ENCODE assay signal across 17 mouse cellular contexts in the genomic region with DNA sequence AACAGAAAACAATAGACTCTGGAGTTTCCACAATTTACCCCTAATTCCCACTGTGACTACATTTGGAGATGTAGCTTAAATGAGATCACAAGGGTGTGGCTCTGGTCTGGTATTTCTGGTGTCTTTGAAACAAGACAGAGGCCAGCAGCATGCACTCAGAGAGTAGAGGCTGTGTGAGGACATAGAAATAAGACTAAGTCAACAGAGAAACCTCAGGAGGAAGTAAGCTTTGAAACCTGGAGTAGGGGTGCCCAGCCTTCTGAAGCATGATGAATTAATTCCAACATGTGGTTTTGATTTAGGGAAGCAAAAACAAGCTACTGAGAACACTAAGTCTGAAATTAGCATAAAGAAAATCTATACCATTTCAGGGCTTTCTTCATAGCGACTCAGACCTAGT.
DNase-seq lines count a peak whose midpoint lies in the region; ATAC-seq and TF ChIP-seq lines count a peak whose summit lies in the region.
"Had no signal": no experiment of that assay in that cellular context is flagged by ENCODE, and none has a peak within 500 bp of the region (broad histone marks: within the 10 kb centered on the region; RNA-seq: fewer than 3 reads in every experiment).

No protein-coding gene starts in this region.

- no peak for TF ChIP-seq EP300 in stomach, postnatal 0 days (optimal IDR thresholded peaks at IDR 0.05)

- ATAC-seq in common myeloid progenitor, adult 5-6 weeks (replicated peaks; ENCODE audit: low read depth, poor library complexity, severe bottlenecking) = peak; percentile 90
- ATAC-seq in hematopoietic stem cell, adult 5-6 weeks (replicated peaks in 1 of 2; ENCODE audit: insufficient read depth in 1 of 2, low FRiP score in 2 of 2, low TSS enrichment in 1 of 2, low read depth in 1 of 2, poor library complexity in 2 of 2, severe bottlenecking in 2 of 2) = peak; percentile 77 to 93
- ATAC-seq in stomach, postnatal 0 days (ENCODE audit: low FRiP score, low TSS enrichment) = no peak
- ATAC-seq: forebrain, embryonic 15.5 days; intestine, embryonic 15.5 days had no signal

- H3K27me3 ChIP-seq in stomach, postnatal 0 days (ENCODE audit: control insufficient read depth, insufficient read depth, low read length) = no peaks in the 10 kb centered on the region
- H3K27me3 ChIP-seq: forebrain, embryonic 15.5 days; intestine, embryonic 15.5 days; megakaryocyte, embryonic 14.5 days; neural tube, embryonic 12.5 days had no signal

- no peak overlapping the region for H3K4me2 ChIP-seq in stomach, postnatal 0 days (replicated peaks; ENCODE audit: low read depth)
- H3K4me2 ChIP-seq: forebrain, embryonic 15.5 days; intestine, embryonic 15.5 days; lung, embryonic 14.5 days; neural tube, embryonic 12.5 days had no signal

- no peaks in the 10 kb centered on the region for H3K4me1 ChIP-seq in stomach, postnatal 0 days (replicated peaks; ENCODE audit: control insufficient read depth, insufficient read depth)
- H3K4me1 ChIP-seq: forebrain, embryonic 15.5 days; intestine, embryonic 15.5 days; megakaryocyte, embryonic 14.5 days; neural tube, embryonic 12.5 days had no signal

- no peak for TF ChIP-seq CTCF in gastrocnemius, adult 2 months (IDR thresholded peaks at IDR 0.05)
- no peak for TF ChIP-seq CTCF in stomach, postnatal 0 days (IDR thresholded peaks at IDR 0.05; ENCODE audit: low read depth)
- TF ChIP-seq CTCF in left cerebral cortex, adult 2 months (IDR thresholded peaks at IDR 0.05) = no peak

- 65% methylated on average over 1 of the region's 1 CpGs for WGBS in stomach, postnatal 0 days

- DNase-seq in gastrocnemius, adult 2 months = no peak
- DNase-seq in gastrocnemius, postnatal 36 days = no peak
- peak; percentile 63 for DNase-seq in 3T3-L1 (ENCODE audit: low read depth, low spot score)
- DNase-seq in layer of hippocampus, adult 11-12 months (ENCODE audit: low spot score) = no peak
- no peak for DNase-seq in stomach, postnatal 0 days (ENCODE audit: low spot score)
- no peak for DNase-seq in left cerebral cortex, adult 2 months (ENCODE audit: extremely low spot score in 1 of 2, low spot score in 2 of 2)
- DNase-seq: adrenal gland, postnatal 14 days; cerebellum, postnatal 25 days; lung, embryonic 14.5 days; retina, postnatal 1 day had no signal

- no peak overlapping the region for H3K4me3 ChIP-seq in gastrocnemius, adult 2 months
- no peak overlapping the region for H3K4me3 ChIP-seq in stomach, postnatal 0 days (ENCODE audit: low read depth, low read length)
- no peak overlapping the region for H3K4me3 ChIP-seq in left cerebral cortex, adult 2 months
- H3K4me3 ChIP-seq: erythroblast, embryonic 14.5 days; forebrain, embryonic 15.5 days; intestine, embryonic 15.5 days; megakaryocyte, embryonic 14.5 days; neural tube, embryonic 12.5 days had no signal

- peak overlapping the region; percentile 63 for H3K27ac ChIP-seq in gastrocnemius, adult 2 months
- no peak overlapping the region for H3K27ac ChIP-seq in stomach, postnatal 0 days (replicated peaks)
- no peak overlapping the region for H3K27ac ChIP-seq in left cerebral cortex, adult 2 months
- H3K27ac ChIP-seq: forebrain, embryonic 15.5 days; intestine, embryonic 15.5 days; neural tube, embryonic 12.5 days had no signal

- no peaks in the 10 kb centered on the region for H3K9me3 ChIP-seq in stomach, postnatal 0 days (ENCODE audit: control insufficient read depth, low read length)
- H3K9me3 ChIP-seq: forebrain, embryonic 15.5 days; intestine, embryonic 15.5 days; megakaryocyte, embryonic 14.5 days; neural tube, embryonic 12.5 days had no signal

- no peak overlapping the region for H3K9ac ChIP-seq in stomach, postnatal 0 days (ENCODE audit: low read length)
- H3K9ac ChIP-seq: forebrain, embryonic 15.5 days; intestine, embryonic 15.5 days; lung, embryonic 14.5 days; neural tube, embryonic 12.5 days had no signal

- no peaks in the 10 kb centered on the region for H3K36me3 ChIP-seq in stomach, postnatal 0 days (ENCODE audit: control insufficient read depth, insufficient read depth, low read length)
- H3K36me3 ChIP-seq: forebrain, embryonic 15.5 days; intestine, embryonic 15.5 days; neural tube, embryonic 12.5 days had no signal

- intact Hi-C loops in gastrocnemius, adult 2 months (cut with DNase I) = no loop called here
- intact Hi-C loops in gastrocnemius, postnatal 36 days (cut with DNase I) = no loop called here
- intact Hi-C loops in left cerebral cortex, adult 2 months (cut with DNase I) = no loop called here
